Mouse (Mus musculus): Measurements from ENCODE around the gene Trpd52l3. TPM values are rescaled to one million over a fixed set of nuclear protein-coding genes. Genes with fewer than 3 reads are reported as not detected.
"Not testable (repeated sequence)": the region's sequence is repeated elsewhere in the genome, so short reads cannot be mapped to it uniquely, and the experiment has no call there.

The Trpd52l3 gene
- total RNA-seq, 2 experiments from 2014 or later: not detected

GRCm38 (mm10) chr19:30023419-30023818 is 19.8 kb downstream of the Trpd52l3 start:
- DNase-seq (ENCODE audit: low spot score in 2 of 2); intact Hi-C loops (cut with DNase I): not testable (repeated sequence)

GRCm38 (mm10) chr19:30029002-30029710 is 25.6 kb downstream of the Trpd52l3 start:
- intact Hi-C loops (cut with DNase I): no loop called here
- no peak for DNase-seq (ENCODE audit: low spot score in 2 of 2)

GRCm38 (mm10) chr19:30029894-30030635 is 26.5 kb downstream of the Trpd52l3 start, which contains the start of gene Uhrf2:
Gene Uhrf2, plus strand, starts transcription at chr19:30030513.
- intact Hi-C loops (cut with DNase I): loop anchor here (2.0 kb wide), 1 partner anchor 223 kb away; no protein-coding TSS in a partner anchor
- DNase-seq (ENCODE audit: low spot score in 2 of 2): peak; percentile 95 to 97

GRCm38 (mm10) chr19:30030636-30031467 is 27.3 kb downstream of the Trpd52l3 start:
- intact Hi-C loops (cut with DNase I): loop anchor here (2.0 kb wide), 1 partner anchor 224 kb away; no protein-coding TSS in a partner anchor
- peak in 1 of 2 experiments; percentile 13 for DNase-seq (ENCODE audit: low spot score in 2 of 2)

GRCm38 (mm10) chr19:30031468-30031931 is 27.9 kb downstream of the Trpd52l3 start:
- intact Hi-C loops (cut with DNase I): loop anchor here (2.0 kb wide), 1 partner anchor 225 kb away; no protein-coding TSS in a partner anchor
- DNase-seq (ENCODE audit: low spot score in 2 of 2): no peak

- no peak for DNase-seq (ENCODE audit: low spot score in 2 of 2)
These were observed 28.6 kb downstream of the Trpd52l3 start for GRCm38 (mm10) chr19:30032206-30032605.

GRCm38 (mm10) chr19:30035361-30035760 is 31.8 kb downstream of the Trpd52l3 start:
- intact Hi-C loops (cut with DNase I): no loop called here
- no peak for DNase-seq (ENCODE audit: low spot score in 2 of 2)

More at GRCm38 (mm10) chr19:30032206-30032605, 28.6 kb downstream of the Trpd52l3 start:
- intact Hi-C loops (cut with DNase I): no loop called here

GRCm38 (mm10) chr19:30043691-30044090 is 40.1 kb downstream of the Trpd52l3 start:
- intact Hi-C loops (cut with DNase I): no loop called here
- no peak for DNase-seq (ENCODE audit: low spot score in 2 of 2)

GRCm38 (mm10) chr19:30044630-30045029 is 41.0 kb downstream of the Trpd52l3 start:
- no peak for DNase-seq (ENCODE audit: low spot score in 2 of 2)
- intact Hi-C loops (cut with DNase I): no loop called here

GRCm38 (mm10) chr19:30045857-30046256 is 42.3 kb downstream of the Trpd52l3 start:
- intact Hi-C loops (cut with DNase I): no loop called here

GRCm38 (mm10) chr19:30050584-30050983 is 47.0 kb downstream of the Trpd52l3 start:
- intact Hi-C loops (cut with DNase I): no loop called here
- no peak for DNase-seq (ENCODE audit: low spot score in 2 of 2)

More at GRCm38 (mm10) chr19:30045857-30046256, 42.3 kb downstream of the Trpd52l3 start:
- no peak for DNase-seq (ENCODE audit: low spot score in 2 of 2)

GRCm38 (mm10) chr19:30051479-30051878 is 47.9 kb downstream of the Trpd52l3 start:
- DNase-seq (ENCODE audit: low spot score in 2 of 2): no peak
- intact Hi-C loops (cut with DNase I): no loop called here

- intact Hi-C loops (cut with DNase I): no loop called here
- DNase-seq (ENCODE audit: low spot score in 2 of 2): no peak
These were observed 50.6 kb downstream of the Trpd52l3 start for GRCm38 (mm10) chr19:30054218-30054617.

Other genes with a start within 250 kb of the Trpd52l3 start
- 10 to 100 TPM; 34.0 to 35.0 TPM for gene 9930021J03Rik, start 197.8 kb upstream of the Trpd52l3 start, total RNA-seq (2021)
- gene Ranbp6, start 190.8 kb upstream of the Trpd52l3 start, total RNA-seq (2021): 10 to 100 TPM; 32.4 to 34.8 TPM
- gene Il33, start 78.7 kb upstream of the Trpd52l3 start, total RNA-seq (2021): 10 to 100 TPM; 21.9 to 25.1 TPM
- gene Uhrf2, start 26.7 kb downstream of the Trpd52l3 start, total RNA-seq (2021): 10 to 100 TPM; 52.0 to 57.4 TPM
- 10 to 100 TPM; 21.8 to 22.1 TPM for gene Gldc, start 171.6 kb downstream of the Trpd52l3 start, total RNA-seq (2021)
- not detected for gene Mbl2, start 229.2 kb downstream of the Trpd52l3 start, total RNA-seq (2021)

Data from left cerebral cortex, postnatal 25 days (tissue).